Mouse (Mus musculus) neutrophil, adult 65 days (primary cell): Measurements from ENCODE around the gene Rbbp7. TPM values are rescaled to one million over a fixed set of nuclear protein-coding genes. Genes with fewer than 3 reads are reported as not detected.

Experiments used
- total RNA-seq: library from RNA; stranded (reverse); gene quantifications from 2 replicates; pipeline ENCODE4 v1.2.4, GENCODE M21; 2023

The Rbbp7 gene
- total RNA-seq: 46.3 and 57.4 TPM in 2 replicates

DNA sequence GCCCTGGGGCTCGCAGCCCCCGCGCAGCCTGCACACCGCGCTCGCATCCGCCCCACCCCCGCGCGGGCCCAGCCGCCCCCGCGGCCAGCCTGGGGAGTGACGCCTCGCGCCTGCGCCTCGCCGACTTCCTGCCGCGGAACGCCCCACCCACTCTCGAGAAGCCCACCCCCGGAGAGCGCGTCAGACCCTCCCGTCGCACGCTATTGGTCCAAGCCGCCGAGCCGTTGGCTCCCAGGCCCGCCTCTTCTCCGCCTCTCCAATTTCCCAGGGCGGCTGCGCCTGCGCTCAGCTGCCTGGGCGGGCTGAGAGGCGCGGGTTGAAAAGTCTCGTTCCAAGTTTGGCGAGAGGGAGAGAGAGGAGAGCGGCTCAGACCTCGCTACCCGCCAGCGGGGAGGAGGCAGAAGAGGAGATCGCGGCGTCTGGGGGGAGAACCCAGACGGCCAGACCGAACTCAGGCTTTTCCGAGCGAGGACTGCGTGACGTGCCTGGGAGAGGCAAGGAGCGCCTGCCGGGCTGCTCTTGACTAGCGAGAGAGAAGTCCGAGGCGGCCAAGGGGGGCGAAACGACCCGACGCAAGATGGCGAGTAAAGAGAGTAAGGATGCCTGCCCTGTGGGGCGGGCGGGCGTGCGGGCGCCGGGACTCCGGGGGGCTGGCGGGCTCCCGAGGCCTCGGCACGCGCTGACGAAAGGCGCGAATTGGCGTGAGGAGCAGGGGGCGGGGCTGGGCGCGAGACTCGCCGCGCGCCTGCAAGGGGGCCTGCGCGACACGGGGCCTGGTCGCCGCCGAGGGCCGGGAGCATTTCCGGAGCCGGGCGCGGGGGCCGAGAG, at the start of gene Rbbp7:
Gene Rbbp7, plus strand, starts transcription at position 288 of the 828 bp plus-strand sequence.

Other genes starting within 250 kb of the Rbbp7 start
- 0.54 and 1.2 TPM in 2 replicates for gene Reps2, start 116.8 kb upstream of the Rbbp7 start, total RNA-seq
- gene Txlng, start 69.1 kb downstream of the Rbbp7 start, total RNA-seq: 8.6 and 8.7 TPM in 2 replicates
- 43.0 and 53.7 TPM in 2 replicates for gene Syap1, start 128.0 kb downstream of the Rbbp7 start, total RNA-seq
- 91.9 and 124 TPM in 2 replicates for gene Ctps2, start 140.8 kb downstream of the Rbbp7 start, total RNA-seq
- gene S100g, start 204.2 kb downstream of the Rbbp7 start, total RNA-seq: not detected in 2 replicates